Mouse (Mus musculus): ENCODE results near the gene Crls1. TPM values are rescaled to one million over a fixed set of nuclear protein-coding genes. Genes with fewer than 3 reads are reported as not detected.

The Crls1 gene
- total RNA-seq (2023) = 9.8 TPM

GRCm38 (mm10) chr2:132846407-132847358, at the start of gene Crls1:
Crls1 (plus strand) TSS chr2:132846666.

DNA sequence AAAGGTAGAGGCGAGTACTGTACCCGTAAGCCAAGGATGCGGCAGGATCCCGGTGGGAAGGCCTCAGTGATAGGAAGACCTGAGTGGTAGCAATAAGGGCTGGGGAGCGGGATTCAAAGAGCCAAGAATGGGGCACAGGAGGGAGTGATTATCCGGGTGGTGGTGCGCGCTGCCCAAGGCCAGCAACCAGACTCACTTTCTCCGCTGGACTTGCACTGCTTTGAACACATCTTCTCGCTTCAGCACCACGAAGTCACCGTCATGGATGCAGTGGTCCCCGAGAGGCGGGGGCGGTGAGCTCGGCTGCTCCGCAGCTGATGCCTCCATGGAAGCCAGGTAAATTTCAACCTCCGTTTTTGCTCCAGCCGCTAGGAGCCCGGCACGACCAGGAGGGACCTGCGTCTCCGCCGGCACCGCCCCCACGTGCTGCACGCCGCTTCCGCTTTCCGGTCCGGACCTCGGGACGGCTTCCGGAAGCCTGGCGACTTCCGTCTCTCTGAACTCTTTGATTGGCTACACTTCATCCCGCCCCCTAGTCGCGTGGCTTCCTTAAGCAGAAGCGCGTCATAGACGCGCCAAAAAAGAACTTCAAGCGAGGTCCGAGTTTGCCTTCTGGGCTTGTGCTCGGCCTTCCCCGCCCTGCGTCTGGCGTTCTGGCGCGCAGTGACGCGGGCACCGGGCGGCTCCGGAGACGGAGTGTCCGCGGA, 30.7 kb upstream of the Crls1 start, which contains the start of the genes Trmt6 and Mcm8:
Gene Trmt6, minus strand, starts transcription at position 448 of the 707 bp plus-strand sequence.
Gene Mcm8, plus strand, starts transcription at position 534 of the 707 bp plus-strand sequence.

DNA sequence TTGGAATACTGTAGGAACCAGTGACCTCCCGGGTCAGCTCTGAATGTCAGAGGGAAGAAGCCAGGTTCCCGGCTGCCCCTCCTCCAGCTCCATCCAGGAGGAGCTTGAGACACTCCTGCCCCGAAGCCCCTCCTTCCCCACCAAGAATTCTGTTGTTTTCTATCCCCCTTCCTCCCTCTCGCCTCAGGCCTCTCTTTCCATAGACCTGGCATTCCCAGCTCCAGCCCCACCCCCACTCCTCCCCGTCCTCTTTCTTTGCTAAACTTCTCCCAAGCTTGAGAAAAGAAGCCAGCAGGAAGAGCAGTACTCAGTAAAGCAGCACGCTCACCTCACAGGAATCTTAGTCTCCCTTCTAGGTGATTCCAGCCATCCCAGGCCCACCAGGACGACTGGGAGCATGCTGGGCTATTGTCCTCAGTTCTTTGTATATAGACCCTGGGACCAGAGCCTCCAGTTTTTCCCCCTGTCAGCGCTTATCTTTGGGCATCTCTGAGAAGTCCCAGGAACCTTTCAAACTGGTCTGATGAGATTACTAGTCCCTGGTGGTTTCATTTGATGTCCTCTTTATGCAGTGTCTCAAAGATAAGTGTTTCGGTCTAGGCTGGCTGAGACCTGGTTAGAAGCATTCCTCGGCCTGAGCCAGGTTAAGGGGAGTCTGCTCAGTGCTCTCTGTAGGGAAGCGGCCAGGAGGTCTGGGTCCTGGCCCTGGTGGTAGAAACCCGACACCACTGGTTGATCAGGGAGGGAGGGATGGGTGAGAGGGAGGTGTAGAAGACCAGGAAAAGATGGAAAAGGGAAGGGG, 34.6 kb downstream of the Crls1 start, which contains the start of gene Lrrn4:
Gene Lrrn4, minus strand, starts transcription at position 48 of the 802 bp plus-strand sequence.

Other genes starting within 250 kb of the Crls1 start
- 29.8 TPM for gene Shld1, start 159.7 kb upstream of the Crls1 start, total RNA-seq (2023)
- not detected for gene Chgb, start 65.4 kb upstream of the Crls1 start, total RNA-seq (2023)
- 38.1 TPM for gene Trmt6, start 30.6 kb upstream of the Crls1 start, total RNA-seq (2023)
- 3.8 TPM for gene Mcm8, start 30.5 kb upstream of the Crls1 start, total RNA-seq (2023)
- 0.12 TPM for gene Lrrn4, start 34.2 kb downstream of the Crls1 start, total RNA-seq (2023)
- gene Fermt1, start 99.2 kb downstream of the Crls1 start, total RNA-seq (2023) = not detected